Mouse (Mus musculus): ENCODE results near the gene Dot1l. TPM values are rescaled to one million over a fixed set of nuclear protein-coding genes. Genes with fewer than 3 reads are reported as not detected.
A peak's percentile ranks its signal among the peaks of the same experiment; 100 is the strongest.

Gene Dot1l
- polyA plus RNA-seq, 1 experiment, result 18.4 TPM

GRCm38 (mm10) chr10:80773816-80774215, 18.8 kb downstream of the Dot1l start:
- Histone ChIP-seq H3K4me1 (ENCODE audit: control insufficient read depth, insufficient read depth, low read length) (peaks cover 4% of the 10 kb centered on the region; the same call in 1 of the 2 replicates), H3K27ac (ENCODE audit: insufficient read depth, low read depth, low read length) (no peak overlapping the region), H3K36me3 (ENCODE audit: control insufficient read depth, insufficient read depth, low read length) (no peaks in the 10 kb centered on the region), H3K27me3 (replicated peaks; ENCODE audit: control insufficient read depth, insufficient read depth, low read length) (no peaks in the 10 kb centered on the region), H3K4me3 (ENCODE audit: insufficient read depth, low read depth, low read length) (no peak overlapping the region)
- WGBS, result 59% methylated on average over 5 of the region's 5 CpGs
- no peak for DNase-seq
- TF ChIP-seq POLR2A (IDR thresholded peaks at IDR 0.05; ENCODE audit: low read depth, low read length) (no peak), CTCF (conservative IDR thresholded peaks at IDR 0.05; ENCODE audit: insufficient read depth, insufficient read length, low read depth, low read length) (no peak)

- 49% methylated on average over 2 of the region's 2 CpGs for WGBS
- H3K27me3 ChIP-seq (replicated peaks; ENCODE audit: control insufficient read depth, insufficient read depth, low read length), result no peaks in the 10 kb centered on the region
- no peaks in the 10 kb centered on the region for H3K36me3 ChIP-seq (ENCODE audit: control insufficient read depth, insufficient read depth, low read length)
- peak; percentile 78 for DNase-seq
- peaks cover 4% of the 10 kb centered on the region; the same call in 1 of the 2 replicates for H3K4me1 ChIP-seq (ENCODE audit: control insufficient read depth, insufficient read depth, low read length)
- no peak overlapping the region for H3K4me3 ChIP-seq (ENCODE audit: insufficient read depth, low read depth, low read length)
- no peak for TF ChIP-seq POLR2A (IDR thresholded peaks at IDR 0.05; ENCODE audit: low read depth, low read length)
- TF ChIP-seq CTCF (conservative IDR thresholded peaks at IDR 0.05; ENCODE audit: insufficient read depth, insufficient read length, low read depth, low read length), result peak; percentile 89
- no peak overlapping the region for H3K27ac ChIP-seq (ENCODE audit: insufficient read depth, low read depth, low read length)
These were observed 19.5 kb downstream of the Dot1l start for GRCm38 (mm10) chr10:80774549-80774948.

GRCm38 (mm10) chr10:80774981-80775380, 20.0 kb downstream of the Dot1l start:
- Histone ChIP-seq H3K27me3 (replicated peaks; ENCODE audit: control insufficient read depth, insufficient read depth, low read length) (no peaks in the 10 kb centered on the region), H3K4me1 (ENCODE audit: control insufficient read depth, insufficient read depth, low read length) (peaks cover 4% of the 10 kb centered on the region; the same call in 1 of the 2 replicates), H3K4me3 (ENCODE audit: insufficient read depth, low read depth, low read length) (no peak overlapping the region), H3K36me3 (ENCODE audit: control insufficient read depth, insufficient read depth, low read length) (no peaks in the 10 kb centered on the region), H3K27ac (ENCODE audit: insufficient read depth, low read depth, low read length) (no peak overlapping the region)
- TF ChIP-seq POLR2A (IDR thresholded peaks at IDR 0.05; ENCODE audit: low read depth, low read length) (no peak), CTCF (conservative IDR thresholded peaks at IDR 0.05; ENCODE audit: insufficient read depth, insufficient read length, low read depth, low read length) (no peak)
- WGBS, result 84% methylated on average over 4 of the region's 4 CpGs
- no peak for DNase-seq

GRCm38 (mm10) chr10:80775731-80776130, 20.7 kb downstream of the Dot1l start:
- no peak overlapping the region for H3K4me3 ChIP-seq (ENCODE audit: insufficient read depth, low read depth, low read length)
- no peak for TF ChIP-seq POLR2A (IDR thresholded peaks at IDR 0.05; ENCODE audit: low read depth, low read length)
- TF ChIP-seq CTCF (conservative IDR thresholded peaks at IDR 0.05; ENCODE audit: insufficient read depth, insufficient read length, low read depth, low read length), result no peak
- H3K4me1 ChIP-seq (ENCODE audit: control insufficient read depth, insufficient read depth, low read length), result peaks cover 4% of the 10 kb centered on the region; the same call in 1 of the 2 replicates
- H3K36me3 ChIP-seq (ENCODE audit: control insufficient read depth, insufficient read depth, low read length), result no peaks in the 10 kb centered on the region
- DNase-seq, result no peak
- 94% methylated on average over 4 of the region's 4 CpGs for WGBS
- no peaks in the 10 kb centered on the region for H3K27me3 ChIP-seq (replicated peaks; ENCODE audit: control insufficient read depth, insufficient read depth, low read length)
- H3K27ac ChIP-seq (ENCODE audit: insufficient read depth, low read depth, low read length), result no peak overlapping the region

- Histone ChIP-seq H3K4me1 (ENCODE audit: control insufficient read depth, insufficient read depth, low read length) (peaks cover 4% of the 10 kb centered on the region; the same call in 1 of the 2 replicates), H3K27me3 (replicated peaks; ENCODE audit: control insufficient read depth, insufficient read depth, low read length) (no peaks in the 10 kb centered on the region), H3K4me3 (ENCODE audit: insufficient read depth, low read depth, low read length) (no peak overlapping the region), H3K36me3 (ENCODE audit: control insufficient read depth, insufficient read depth, low read length) (no peaks in the 10 kb centered on the region), H3K27ac (ENCODE audit: insufficient read depth, low read depth, low read length) (no peak overlapping the region)
- DNase-seq, result no peak
- 80% methylated on average over 6 of the region's 6 CpGs for WGBS
- TF ChIP-seq CTCF (conservative IDR thresholded peaks at IDR 0.05; ENCODE audit: insufficient read depth, insufficient read length, low read depth, low read length), result no peak
- TF ChIP-seq POLR2A (IDR thresholded peaks at IDR 0.05; ENCODE audit: low read depth, low read length), result no peak
These were observed 21.4 kb downstream of the Dot1l start for GRCm38 (mm10) chr10:80776358-80776869.

GRCm38 (mm10) chr10:80777123-80777522, 22.1 kb downstream of the Dot1l start:
- Histone ChIP-seq H3K36me3 (ENCODE audit: control insufficient read depth, insufficient read depth, low read length) (no peaks in the 10 kb centered on the region), H3K4me3 (ENCODE audit: insufficient read depth, low read depth, low read length) (no peak overlapping the region), H3K27me3 (replicated peaks; ENCODE audit: control insufficient read depth, insufficient read depth, low read length) (no peaks in the 10 kb centered on the region), H3K4me1 (ENCODE audit: control insufficient read depth, insufficient read depth, low read length) (peaks cover 4% of the 10 kb centered on the region; the same call in 1 of the 2 replicates), H3K27ac (ENCODE audit: insufficient read depth, low read depth, low read length) (no peak overlapping the region)
- no peak for DNase-seq
- TF ChIP-seq POLR2A (IDR thresholded peaks at IDR 0.05; ENCODE audit: low read depth, low read length), result no peak
- no peak for TF ChIP-seq CTCF (conservative IDR thresholded peaks at IDR 0.05; ENCODE audit: insufficient read depth, insufficient read length, low read depth, low read length)
- WGBS, result 86% methylated on average over 5 of the region's 5 CpGs

- Histone ChIP-seq H3K27me3 (replicated peaks; ENCODE audit: control insufficient read depth, insufficient read depth, low read length) (no peaks in the 10 kb centered on the region), H3K4me1 (ENCODE audit: control insufficient read depth, insufficient read depth, low read length) (no peaks in the 10 kb centered on the region), H3K27ac (ENCODE audit: insufficient read depth, low read depth, low read length) (no peak overlapping the region), H3K36me3 (ENCODE audit: control insufficient read depth, insufficient read depth, low read length) (no peaks in the 10 kb centered on the region), H3K4me3 (ENCODE audit: insufficient read depth, low read depth, low read length) (no peak overlapping the region)
- TF ChIP-seq CTCF (conservative IDR thresholded peaks at IDR 0.05; ENCODE audit: insufficient read depth, insufficient read length, low read depth, low read length), result no peak
- no peak for TF ChIP-seq POLR2A (IDR thresholded peaks at IDR 0.05; ENCODE audit: low read depth, low read length)
- no peak for DNase-seq
These were observed 24.6 kb downstream of the Dot1l start for GRCm38 (mm10) chr10:80779565-80779964.

Measured in kidney, adult 2 months (tissue).